Comparison of ENCODE assay signal across 15 mouse cellular contexts in genomic region chr2:85131226-85131625, GRCm38 (mm10). TPM values are rescaled to one million over a fixed set of nuclear protein-coding genes. Genes with fewer than 3 reads are reported as not detected.
DNase-seq lines count a peak whose midpoint lies in the region; ATAC-seq lines count a peak whose summit lies in the region.
"Had no signal": no experiment of that assay in that cellular context is flagged by ENCODE, and none has a peak within 500 bp of the region (broad histone marks: within the 10 kb centered on the region; RNA-seq: fewer than 3 reads in every experiment).

No protein-coding gene starts in this region.

- H3K27me3 ChIP-seq in hindbrain, embryonic 10.5 days (ENCODE audit: insufficient read depth, poor library complexity, severe bottlenecking): no peaks in the 10 kb centered on the region
- H3K27me3 ChIP-seq in hindbrain, embryonic 13.5 days: no peaks in the 10 kb centered on the region
- no peaks in the 10 kb centered on the region; the same call in 1 of the 2 replicates for H3K27me3 ChIP-seq in midbrain, embryonic 12.5 days
- H3K27me3 ChIP-seq in midbrain, embryonic 11.5 days (ENCODE audit: control insufficient read depth, insufficient read depth, low read length): no peaks in the 10 kb centered on the region; the same call in 1 of the 2 replicates
- H3K27me3 ChIP-seq in heart, embryonic 15.5 days: no peaks in the 10 kb centered on the region
- H3K27me3 ChIP-seq: hindbrain, embryonic 15.5 days had no signal

- H3K27ac ChIP-seq in hindbrain, embryonic 10.5 days: peak overlapping the region; percentile 35; the same call in 1 of the 2 replicates
- no peak overlapping the region for H3K27ac ChIP-seq in hindbrain, embryonic 13.5 days
- no peak overlapping the region for H3K27ac ChIP-seq in midbrain, embryonic 12.5 days (replicated peaks)
- H3K27ac ChIP-seq in midbrain, embryonic 11.5 days (ENCODE audit: low read depth, low read length): no peak overlapping the region
- peak overlapping the region; percentile 62 for H3K27ac ChIP-seq in heart, embryonic 15.5 days
- H3K27ac ChIP-seq: hindbrain, embryonic 15.5 days; left cerebral cortex, adult 2 months; limb, embryonic 12.5 days had no signal

- no peaks in the 10 kb centered on the region for H3K9me3 ChIP-seq in hindbrain, embryonic 10.5 days
- no peaks in the 10 kb centered on the region for H3K9me3 ChIP-seq in hindbrain, embryonic 13.5 days
- no peaks in the 10 kb centered on the region for H3K9me3 ChIP-seq in midbrain, embryonic 12.5 days
- H3K9me3 ChIP-seq in midbrain, embryonic 11.5 days (ENCODE audit: control insufficient read depth, low read length): no peaks in the 10 kb centered on the region
- H3K9me3 ChIP-seq in heart, embryonic 15.5 days (replicated peaks): no peaks in the 10 kb centered on the region
- H3K9me3 ChIP-seq: hindbrain, embryonic 15.5 days; limb, embryonic 12.5 days had no signal

- H3K4me1 ChIP-seq in hindbrain, embryonic 10.5 days (replicated peaks): peaks cover 30% of the 10 kb centered on the region
- H3K4me1 ChIP-seq in hindbrain, embryonic 13.5 days (replicated peaks): no peaks in the 10 kb centered on the region
- peaks cover 6% of the 10 kb centered on the region; the same call in 1 of the 2 replicates for H3K4me1 ChIP-seq in midbrain, embryonic 12.5 days
- peaks cover 3% of the 10 kb centered on the region; the same call in 1 of the 2 replicates for H3K4me1 ChIP-seq in midbrain, embryonic 11.5 days (ENCODE audit: control insufficient read depth, insufficient read depth, low read length)
- H3K4me1 ChIP-seq in heart, embryonic 15.5 days (replicated peaks): peaks cover 19% of the 10 kb centered on the region
- H3K4me1 ChIP-seq: hindbrain, embryonic 15.5 days; limb, embryonic 12.5 days had no signal

- H3K36me3 ChIP-seq in hindbrain, embryonic 10.5 days: no peaks in the 10 kb centered on the region
- no peaks in the 10 kb centered on the region for H3K36me3 ChIP-seq in hindbrain, embryonic 13.5 days
- no peaks in the 10 kb centered on the region for H3K36me3 ChIP-seq in midbrain, embryonic 12.5 days
- no peaks in the 10 kb centered on the region for H3K36me3 ChIP-seq in midbrain, embryonic 11.5 days (ENCODE audit: control insufficient read depth, insufficient read depth, low read length)
- no peaks in the 10 kb centered on the region for H3K36me3 ChIP-seq in heart, embryonic 15.5 days
- H3K36me3 ChIP-seq: hindbrain, embryonic 15.5 days; limb, embryonic 12.5 days had no signal

- no peak for DNase-seq in hindbrain, embryonic 10.5 days (ENCODE audit: low spot score)
- no peak for DNase-seq in midbrain, embryonic 11.5 days (ENCODE audit: low spot score, missing footprints)
- DNase-seq in cerebellum, adult 18-20 months: no peak
- DNase-seq: cerebellum, adult 11 months; forebrain, postnatal 0 days; gastrocnemius, postnatal 10 days; kidney, adult 8-10 months had no signal

- no peak overlapping the region for H3K4me3 ChIP-seq in hindbrain, embryonic 10.5 days
- no peak overlapping the region for H3K4me3 ChIP-seq in hindbrain, embryonic 13.5 days
- no peak overlapping the region for H3K4me3 ChIP-seq in midbrain, embryonic 12.5 days
- no peak overlapping the region for H3K4me3 ChIP-seq in midbrain, embryonic 11.5 days (ENCODE audit: low read depth, low read length)
- no peak overlapping the region for H3K4me3 ChIP-seq in heart, embryonic 15.5 days
- H3K4me3 ChIP-seq: hindbrain, embryonic 15.5 days; left cerebral cortex, adult 2 months; limb, embryonic 12.5 days had no signal

- H3K4me2 ChIP-seq in hindbrain, embryonic 13.5 days: no peak overlapping the region
- H3K4me2 ChIP-seq in midbrain, embryonic 12.5 days (replicated peaks): no peak overlapping the region
- no peak overlapping the region for H3K4me2 ChIP-seq in midbrain, embryonic 11.5 days
- H3K4me2 ChIP-seq in heart, embryonic 15.5 days: no peak overlapping the region
- H3K4me2 ChIP-seq: hindbrain, embryonic 15.5 days; limb, embryonic 12.5 days had no signal

- no peak for ATAC-seq in hindbrain, embryonic 13.5 days (ENCODE audit: low FRiP score)
- 0 out of 2 replicates have a peak, but pooled peaks have one; percentile 38 for ATAC-seq in midbrain, embryonic 12.5 days (ENCODE audit: low FRiP score, low read depth)
- no peak for ATAC-seq in midbrain, embryonic 11.5 days (ENCODE audit: low FRiP score)
- ATAC-seq in heart, embryonic 15.5 days (replicated peaks; ENCODE audit: insufficient number of reproducible peaks, insufficient read depth, low FRiP score, low read depth): no peak
- ATAC-seq in megakaryocyte progenitor cell, adult 5-6 weeks (replicated peaks; ENCODE audit: poor library complexity): peak; percentile 49
- ATAC-seq: forebrain, postnatal 0 days had no signal

- no peak overlapping the region for H3K9ac ChIP-seq in hindbrain, embryonic 13.5 days
- no peak overlapping the region for H3K9ac ChIP-seq in midbrain, embryonic 12.5 days (replicated peaks)
- H3K9ac ChIP-seq in midbrain, embryonic 11.5 days (ENCODE audit: low read length): no peak overlapping the region
- H3K9ac ChIP-seq in heart, embryonic 15.5 days: no peak overlapping the region
- H3K9ac ChIP-seq: forebrain, postnatal 0 days; hindbrain, embryonic 15.5 days; limb, embryonic 12.5 days had no signal

- WGBS in hindbrain, embryonic 10.5 days: 25% methylated on average over 2 of the region's 2 CpGs
- 23% methylated on average over 2 of the region's 2 CpGs for WGBS in hindbrain, embryonic 13.5 days
- 12% methylated on average over 2 of the region's 2 CpGs for WGBS in midbrain, embryonic 12.5 days
- WGBS in midbrain, embryonic 11.5 days: 25% methylated on average over 2 of the region's 2 CpGs
- 30% methylated on average over 2 of the region's 2 CpGs for WGBS in heart, embryonic 15.5 days

RNA-seq across cellular contexts. Expression of gene Aplnr, which starts 4.8 kb away (rescaled TPM):
- polyA plus RNA-seq in hindbrain, embryonic 10.5 days (2016; fragmentation: Nextera tagmentation; extraction: Ambion mirVana): 38.9 and 41.7 TPM in 2 replicates
- polyA plus RNA-seq in hindbrain, embryonic 13.5 days (2015; fragmentation: Nextera tagmentation; extraction: Ambion mirVana): 31.7 and 39.0 TPM in 2 replicates
- 32.9 and 33.8 TPM in 2 replicates for polyA plus RNA-seq in midbrain, embryonic 12.5 days (2016; fragmentation: Nextera tagmentation; extraction: Ambion mirVana)
- polyA plus RNA-seq in midbrain, embryonic 11.5 days (2014; fragmentation: Nextera tagmentation; extraction: Ambion mirVana): 29.8 and 29.9 TPM in 2 replicates
- polyA plus RNA-seq in heart, embryonic 15.5 days (2015; fragmentation: Nextera tagmentation; extraction: Ambion mirVana): 36.0 and 47.7 TPM in 2 replicates
- 0.02 and 0.05 TPM in 2 replicates for total RNA-seq in megakaryocyte progenitor cell, adult 5-6 weeks (2015)
- 0.12 TPM in 1 of 2 replicates, not detected in the other for total RNA-seq in megakaryocyte progenitor cell, adult 5-6 weeks (2017)
- total RNA-seq: CH12.LX had no signal

Comparison
In these comparisons a context has a peak if more than half of its experiments do, and no peak if none do; other contexts are left out.
1. H3K27ac ChIP-seq: peak in hindbrain, embryonic 10.5 days (single experiment) and heart, embryonic 15.5 days (single experiment); none in hindbrain, embryonic 13.5 days (single experiment), midbrain, embryonic 12.5 days (single experiment) and midbrain, embryonic 11.5 days (single experiment).
2. ATAC-seq: peak in midbrain, embryonic 12.5 days (single experiment) and megakaryocyte progenitor cell, adult 5-6 weeks (single experiment); none in hindbrain, embryonic 13.5 days (single experiment), midbrain, embryonic 11.5 days (single experiment) and heart, embryonic 15.5 days (single experiment).